Mouse (Mus musculus) brain, embryonic 14.5 days (tissue): ENCODE data around the gene Oat.

ENCODE experiments used
- CTCF ChIP-seq: fragments of 200-500 bp; IDR thresholded peaks from 2 replicates; pipeline ENCODE4 v1.5.1; 2012; ENCODE audit warnings: inconsistent platforms, mild to moderate bottlenecking, moderate library complexity, borderline replicate concordance; ENCODE audit not compliant: insufficient read depth, insufficient read length; ENCODE audit errors: extremely low read depth
- POLR2A ChIP-seq: fragments of 200-500 bp; IDR thresholded peaks from 2 replicates; pipeline ENCODE4 v1.6.1; 2012; ENCODE audit warnings: mild to moderate bottlenecking, inconsistent platforms, borderline replicate concordance; ENCODE audit not compliant: poor library complexity, insufficient read depth, insufficient read length, severe bottlenecking; ENCODE audit errors: extremely low read depth

DNA sequence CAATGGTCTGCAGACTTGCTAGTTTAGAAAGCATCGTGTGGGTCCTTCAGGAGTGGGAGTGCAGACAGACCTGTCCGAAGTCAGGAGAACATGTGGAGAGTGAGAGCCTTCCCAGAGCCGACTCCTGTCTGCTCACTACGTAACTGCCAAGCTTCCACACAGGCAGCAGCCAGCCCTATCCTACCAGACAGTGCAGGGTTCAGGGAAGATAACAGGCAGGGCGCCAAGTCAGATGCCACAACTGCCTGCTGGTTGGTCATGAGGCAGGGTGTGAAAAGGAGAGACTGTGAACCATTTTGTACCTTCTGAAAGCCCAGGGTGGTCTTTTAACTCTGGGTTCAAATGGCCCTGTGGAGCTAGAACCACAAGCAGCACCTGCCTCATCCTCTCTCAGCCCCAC, 6.1 kb downstream of the Oat start:
- TF ChIP-seq CTCF (no peak), POLR2A (no peak)
